Mouse (Mus musculus): ENCODE data around the gene Slc22a30.
"Not testable (repeated sequence)": the region's sequence is repeated elsewhere in the genome, so short reads cannot be mapped to it uniquely, and the experiment has no call there.

DNA sequence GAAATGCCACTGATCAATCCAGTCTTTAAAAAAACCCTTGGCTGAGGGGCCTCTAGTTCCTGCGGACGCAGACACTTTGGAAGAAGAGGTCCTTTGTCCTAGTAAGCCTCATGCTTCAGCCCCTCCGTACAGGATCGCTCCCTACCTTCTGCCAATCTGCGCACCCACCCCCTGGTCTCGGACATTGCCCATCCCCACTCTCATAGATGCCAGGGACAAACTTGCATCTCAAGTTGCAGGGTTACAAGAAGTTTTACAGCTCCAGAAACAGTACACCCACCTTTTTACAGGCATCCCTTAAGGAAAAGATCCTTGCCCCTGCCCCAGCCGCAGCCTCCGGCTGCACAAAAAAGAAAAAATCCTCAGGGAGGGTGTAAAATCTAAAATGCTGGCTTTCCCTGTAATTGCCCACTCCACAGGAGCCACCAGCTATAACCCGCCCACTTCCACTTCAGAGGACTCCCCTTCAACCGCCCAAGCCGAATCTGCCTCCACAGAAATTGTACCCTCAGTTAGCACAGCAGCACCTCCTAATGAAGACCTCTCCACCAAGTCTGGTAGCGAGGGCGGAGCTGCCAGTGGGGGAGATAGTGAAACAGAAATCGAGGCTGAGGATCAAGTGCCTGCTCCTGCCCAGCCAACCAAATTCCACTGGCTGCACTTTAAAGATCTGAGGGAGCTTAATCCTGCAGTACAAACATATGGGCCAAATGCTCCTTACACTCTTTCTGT lies 2.5 kb upstream of the Slc22a30 start:
- TF ChIP-seq CTCF (IDR thresholded peaks at IDR 0.05; ENCODE audit: extremely low read depth, insufficient read depth, insufficient read length, insufficient replicate concordance); POLR2A (IDR thresholded peaks at IDR 0.05; ENCODE audit: low read depth, low read length): not testable (repeated sequence)
